Mouse (Mus musculus): Measurements from ENCODE around the gene Oip5. TPM values are rescaled to one million over a fixed set of nuclear protein-coding genes. Genes with fewer than 3 reads are reported as not detected.
A peak's percentile ranks its signal among the peaks of the same experiment; 100 is the strongest.

The Oip5 gene
- total RNA-seq, 1 experiment, result 23.6 TPM

GRCm38 (mm10) chr2:119593765-119594112, 24.5 kb downstream of the Oip5 start:
- Histone ChIP-seq H3K4me3 (ENCODE audit: insufficient read depth in 1 of 2, low read depth in 1 of 2, low read length in 2 of 2, poor library complexity in 1 of 2, severe bottlenecking in 1 of 2) (peak overlapping the region; percentile 17 to 46; a peak in 3 of 4 replicates), H3K9me3 (ENCODE audit: control insufficient read depth, insufficient read depth, low read depth, low read length) (peaks cover 5% of the 10 kb centered on the region; the same call in 1 of the 2 replicates), H3K4me1 (ENCODE audit: control insufficient read depth in 2 of 2, insufficient read depth in 2 of 2, low read length in 2 of 2, poor library complexity in 1 of 2) (peaks cover 0 to 4% of the 10 kb centered on the region in 2 experiments; a peak in 1 of 4 replicates), H3K9ac (ENCODE audit: insufficient read depth, low read depth, low read length, poor library complexity, severe bottlenecking) (peak overlapping the region; percentile 32; the same call in 1 of the 2 replicates), H3K36me3 (ENCODE audit: control insufficient read depth, insufficient read depth, low read length, poor library complexity, severe bottlenecking) (peaks cover 11% of the 10 kb centered on the region), H3K27ac (ENCODE audit: insufficient read depth, low read depth, low read length, poor library complexity, severe bottlenecking) (no peak overlapping the region; the same call in 1 of the 2 replicates)
- in situ Hi-C loops (cut with MboI; ENCODE audit: low sequenced_read_pairs in 2 of 2, unreplicated experiment in 2 of 2), result no loop called here
- TF ChIP-seq ZC3H11A (IDR thresholded peaks at IDR 0.05; ENCODE audit: borderline replicate concordance, low read depth, low read length) (no peak), HCFC1 (IDR thresholded peaks at IDR 0.05; ENCODE audit: borderline replicate concordance, insufficient read depth, low read length) (no peak)
- DNase-seq (ENCODE audit: low read depth, low spot score), result no peak

- DNase-seq (ENCODE audit: low read depth, low spot score), result no peak
- in situ Hi-C loops (cut with MboI; ENCODE audit: low sequenced_read_pairs in 2 of 2, unreplicated experiment in 2 of 2), result no loop called here
- H3K36me3 ChIP-seq (ENCODE audit: control insufficient read depth, insufficient read depth, low read length, poor library complexity, severe bottlenecking), result peaks cover 3% of the 10 kb centered on the region
- no peak overlapping the region for H3K27ac ChIP-seq (ENCODE audit: insufficient read depth, low read depth, low read length, poor library complexity, severe bottlenecking)
- TF ChIP-seq ZC3H11A (IDR thresholded peaks at IDR 0.05; ENCODE audit: borderline replicate concordance, low read depth, low read length) (no peak), ZNF384 (IDR thresholded peaks at IDR 0.05; ENCODE audit: low read depth, low read length) (no peak)
- no peak overlapping the region for H3K4me3 ChIP-seq (ENCODE audit: insufficient read depth in 1 of 2, low read depth in 1 of 2, low read length in 2 of 2, poor library complexity in 1 of 2, severe bottlenecking in 1 of 2)
- H3K9me3 ChIP-seq (ENCODE audit: control insufficient read depth, insufficient read depth, low read depth, low read length), result peaks cover 21% of the 10 kb centered on the region
- peaks cover 0 to 4% of the 10 kb centered on the region in 2 experiments; a peak in 1 of 4 replicates for H3K4me1 ChIP-seq (ENCODE audit: control insufficient read depth in 2 of 2, insufficient read depth in 2 of 2, low read length in 2 of 2, poor library complexity in 1 of 2)
- no peak overlapping the region for H3K9ac ChIP-seq (ENCODE audit: insufficient read depth, low read depth, low read length, poor library complexity, severe bottlenecking)
Observed at GRCm38 (mm10) chr2:119591247-119591646, 27.0 kb downstream of the Oip5 start.

GRCm38 (mm10) chr2:119587383-119587782, 30.9 kb downstream of the Oip5 start:
- Histone ChIP-seq H3K27ac (ENCODE audit: insufficient read depth, low read depth, low read length, poor library complexity, severe bottlenecking) (no peak overlapping the region), H3K9me3 (ENCODE audit: control insufficient read depth, insufficient read depth, low read depth, low read length) (peaks cover 21% of the 10 kb centered on the region), H3K4me3 (ENCODE audit: insufficient read depth in 1 of 2, low read depth in 1 of 2, low read length in 2 of 2, poor library complexity in 1 of 2, severe bottlenecking in 1 of 2) (no peak overlapping the region), H3K9ac (ENCODE audit: insufficient read depth, low read depth, low read length, poor library complexity, severe bottlenecking) (no peak overlapping the region), H3K4me1 (ENCODE audit: control insufficient read depth in 2 of 2, insufficient read depth in 2 of 2, low read length in 2 of 2, poor library complexity in 1 of 2) (no peaks in the 10 kb centered on the region), H3K36me3 (ENCODE audit: control insufficient read depth, insufficient read depth, low read length, poor library complexity, severe bottlenecking) (peaks cover 3% of the 10 kb centered on the region)
- no peak for TF ChIP-seq ZNF384 (IDR thresholded peaks at IDR 0.05; ENCODE audit: low read depth, low read length)
- TF ChIP-seq ZC3H11A (IDR thresholded peaks at IDR 0.05; ENCODE audit: borderline replicate concordance, low read depth, low read length), result no peak
- TF ChIP-seq MAFK (IDR thresholded peaks at IDR 0.05; ENCODE audit: insufficient read depth, low read depth, low read length), result no peak
- TF ChIP-seq CHD2 (IDR thresholded peaks at IDR 0.05; ENCODE audit: low read depth, low read length), result no peak
- no peak for TF ChIP-seq HCFC1 (IDR thresholded peaks at IDR 0.05; ENCODE audit: borderline replicate concordance, insufficient read depth, low read length)
- in situ Hi-C loops (cut with MboI; ENCODE audit: low sequenced_read_pairs in 2 of 2, unreplicated experiment in 2 of 2), result no loop called here
- DNase-seq (ENCODE audit: low read depth, low spot score), result peak; percentile 7

GRCm38 (mm10) chr2:119584282-119584681, 34.0 kb downstream of the Oip5 start:
- DNase-seq (ENCODE audit: low read depth, low spot score), result no peak
- in situ Hi-C loops (cut with MboI; ENCODE audit: low sequenced_read_pairs in 2 of 2, unreplicated experiment in 2 of 2), result no loop called here

GRCm38 (mm10) chr2:119583439-119583838, 34.8 kb downstream of the Oip5 start:
- Histone ChIP-seq H3K36me3 (ENCODE audit: control insufficient read depth, insufficient read depth, low read length, poor library complexity, severe bottlenecking) (peaks cover 3% of the 10 kb centered on the region), H3K9ac (ENCODE audit: insufficient read depth, low read depth, low read length, poor library complexity, severe bottlenecking) (no peak overlapping the region), H3K9me3 (ENCODE audit: control insufficient read depth, insufficient read depth, low read depth, low read length) (peaks cover 13% of the 10 kb centered on the region), H3K4me1 (ENCODE audit: control insufficient read depth in 2 of 2, insufficient read depth in 2 of 2, low read length in 2 of 2, poor library complexity in 1 of 2) (no peaks in the 10 kb centered on the region), H3K27ac (ENCODE audit: insufficient read depth, low read depth, low read length, poor library complexity, severe bottlenecking) (no peak overlapping the region), H3K4me3 (ENCODE audit: insufficient read depth in 1 of 2, low read depth in 1 of 2, low read length in 2 of 2, poor library complexity in 1 of 2, severe bottlenecking in 1 of 2) (no peak overlapping the region)
- in situ Hi-C loops (cut with MboI; ENCODE audit: low sequenced_read_pairs in 2 of 2, unreplicated experiment in 2 of 2), result no loop called here
- TF ChIP-seq ZNF384 (IDR thresholded peaks at IDR 0.05; ENCODE audit: low read depth, low read length), result no peak
- no peak for TF ChIP-seq ZC3H11A (IDR thresholded peaks at IDR 0.05; ENCODE audit: borderline replicate concordance, low read depth, low read length)
- no peak for TF ChIP-seq CHD2 (IDR thresholded peaks at IDR 0.05; ENCODE audit: low read depth, low read length)
- TF ChIP-seq MAFK (IDR thresholded peaks at IDR 0.05; ENCODE audit: insufficient read depth, low read depth, low read length), result no peak
- no peak for TF ChIP-seq HCFC1 (IDR thresholded peaks at IDR 0.05; ENCODE audit: borderline replicate concordance, insufficient read depth, low read length)
- no peak for DNase-seq (ENCODE audit: low read depth, low spot score)

More at GRCm38 (mm10) chr2:119584282-119584681, 34.0 kb downstream of the Oip5 start:
- TF ChIP-seq HCFC1 (IDR thresholded peaks at IDR 0.05; ENCODE audit: borderline replicate concordance, insufficient read depth, low read length) (no peak), ZC3H11A (IDR thresholded peaks at IDR 0.05; ENCODE audit: borderline replicate concordance, low read depth, low read length) (no peak), MAFK (IDR thresholded peaks at IDR 0.05; ENCODE audit: insufficient read depth, low read depth, low read length) (no peak), ZNF384 (IDR thresholded peaks at IDR 0.05; ENCODE audit: low read depth, low read length) (no peak), CHD2 (IDR thresholded peaks at IDR 0.05; ENCODE audit: low read depth, low read length) (no peak)
- H3K27ac ChIP-seq (ENCODE audit: insufficient read depth, low read depth, low read length, poor library complexity, severe bottlenecking), result no peak overlapping the region
- peaks cover 3% of the 10 kb centered on the region for H3K36me3 ChIP-seq (ENCODE audit: control insufficient read depth, insufficient read depth, low read length, poor library complexity, severe bottlenecking)
- H3K4me1 ChIP-seq (ENCODE audit: control insufficient read depth in 2 of 2, insufficient read depth in 2 of 2, low read length in 2 of 2, poor library complexity in 1 of 2), result no peaks in the 10 kb centered on the region
- no peak overlapping the region for H3K9ac ChIP-seq (ENCODE audit: insufficient read depth, low read depth, low read length, poor library complexity, severe bottlenecking)
- no peak overlapping the region for H3K4me3 ChIP-seq (ENCODE audit: insufficient read depth in 1 of 2, low read depth in 1 of 2, low read length in 2 of 2, poor library complexity in 1 of 2, severe bottlenecking in 1 of 2)
- peaks cover 15% of the 10 kb centered on the region for H3K9me3 ChIP-seq (ENCODE audit: control insufficient read depth, insufficient read depth, low read depth, low read length)
